Mouse (Mus musculus): ENCODE data around the gene Ndufb10. TPM values are rescaled to one million over a fixed set of nuclear protein-coding genes. Genes with fewer than 3 reads are reported as not detected.

Gene Ndufb10
- total RNA-seq, 2 experiments from 2014 or later: 186 to 251 TPM

Other genes starting within 250 kb of the Ndufb10 start
- gene Mlst8, start 245.4 kb downstream of the Ndufb10 start, total RNA-seq (2015): 12.5 and 14.6 TPM in 2 replicates
- gene Mlst8, start 245.4 kb downstream of the Ndufb10 start, total RNA-seq (2017): 42.3 and 43.2 TPM in 2 replicates
- not detected in 2 replicates for gene Caskin1, start 235.9 kb downstream of the Ndufb10 start, total RNA-seq (2015)
- not detected in 2 replicates for gene Caskin1, start 235.9 kb downstream of the Ndufb10 start, total RNA-seq (2017)
- 46.4 and 48.1 TPM in 2 replicates for gene Traf7, start 196.5 kb downstream of the Ndufb10 start, total RNA-seq (2015)
- gene Traf7, start 196.5 kb downstream of the Ndufb10 start, total RNA-seq (2017): 81.3 and 82.8 TPM in 2 replicates
- 0.42 and 0.57 TPM in 2 replicates for gene Rab26, start 190.3 kb downstream of the Ndufb10 start, total RNA-seq (2015)
- gene Rab26, start 190.3 kb downstream of the Ndufb10 start, total RNA-seq (2017): 0.95 and 1.1 TPM in 2 replicates
- 7.8 and 10.8 TPM in 2 replicates for gene Pkd1, start 174.6 kb downstream of the Ndufb10 start, total RNA-seq (2015)
- 13.1 and 19.9 TPM in 2 replicates for gene Pkd1, start 174.6 kb downstream of the Ndufb10 start, total RNA-seq (2017)
- gene Tsc2, start 91.8 kb downstream of the Ndufb10 start, total RNA-seq (2015): 60.9 and 78.2 TPM in 2 replicates
- 25.5 and 32.4 TPM in 2 replicates for gene Tsc2, start 91.8 kb downstream of the Ndufb10 start, total RNA-seq (2017)
- gene Nthl1, start 91.8 kb downstream of the Ndufb10 start, total RNA-seq (2015): 0.50 and 2.1 TPM in 2 replicates
- gene Nthl1, start 91.8 kb downstream of the Ndufb10 start, total RNA-seq (2017): 3.4 and 4.7 TPM in 2 replicates
- 0.30 and 1.4 TPM in 2 replicates for gene Slc9a3r2, start 74.2 kb downstream of the Ndufb10 start, total RNA-seq (2015)
- gene Slc9a3r2, start 74.2 kb downstream of the Ndufb10 start, total RNA-seq (2017): 1.1 and 1.5 TPM in 2 replicates
- not detected in 2 replicates for gene Npw, start 66.0 kb downstream of the Ndufb10 start, total RNA-seq (2015)
- not detected in 2 replicates for gene Npw, start 66.0 kb downstream of the Ndufb10 start, total RNA-seq (2017)
- gene Zfp598, start 54.8 kb downstream of the Ndufb10 start, total RNA-seq (2015): 18.1 and 19.2 TPM in 2 replicates
- 12.7 and 17.8 TPM in 2 replicates for gene Zfp598, start 54.8 kb downstream of the Ndufb10 start, total RNA-seq (2017)
- gene Syngr3, start 34.5 kb downstream of the Ndufb10 start, total RNA-seq (2015): not detected in 2 replicates
- not detected in 2 replicates for gene Syngr3, start 34.5 kb downstream of the Ndufb10 start, total RNA-seq (2017)
- gene Gfer, start 28.3 kb downstream of the Ndufb10 start, total RNA-seq (2015): 18.1 and 21.8 TPM in 2 replicates
- 31.6 and 36.2 TPM in 2 replicates for gene Gfer, start 28.3 kb downstream of the Ndufb10 start, total RNA-seq (2017)
- gene Noxo1, start 28.2 kb downstream of the Ndufb10 start, total RNA-seq (2015): 1.5 and 1.7 TPM in 2 replicates
- gene Noxo1, start 28.2 kb downstream of the Ndufb10 start, total RNA-seq (2017): 0.62 and 1.9 TPM in 2 replicates
- gene Tbl3, start 16.8 kb downstream of the Ndufb10 start, total RNA-seq (2015): 9.1 and 10.3 TPM in 2 replicates
- 15.6 and 21.3 TPM in 2 replicates for gene Tbl3, start 16.8 kb downstream of the Ndufb10 start, total RNA-seq (2017)
- not detected in 2 replicates for gene Rnf151, start 6.4 kb downstream of the Ndufb10 start, total RNA-seq (2015)
- gene Rnf151, start 6.4 kb downstream of the Ndufb10 start, total RNA-seq (2017): not detected in 2 replicates
- gene Rps2, start 6.4 kb downstream of the Ndufb10 start, total RNA-seq (2015): 2,172 and 2,303 TPM in 2 replicates
- gene Rps2, start 6.4 kb downstream of the Ndufb10 start, total RNA-seq (2017): 591 and 664 TPM in 2 replicates
- gene Rpl3l, start 3.3 kb upstream of the Ndufb10 start, total RNA-seq (2015): 0.45 and 0.52 TPM in 2 replicates
- 0.15 and 1.5 TPM in 2 replicates for gene Rpl3l, start 3.3 kb upstream of the Ndufb10 start, total RNA-seq (2017)
- 1,003 and 1,039 TPM in 2 replicates for gene Msrb1, start 12.2 kb upstream of the Ndufb10 start, total RNA-seq (2015)
- 540 and 544 TPM in 2 replicates for gene Msrb1, start 12.2 kb upstream of the Ndufb10 start, total RNA-seq (2017)
- not detected in 2 replicates for gene Hs3st6, start 28.5 kb upstream of the Ndufb10 start, total RNA-seq (2015)
- gene Hs3st6, start 28.5 kb upstream of the Ndufb10 start, total RNA-seq (2017): not detected in 2 replicates
- gene Meiob, start 79.8 kb upstream of the Ndufb10 start, total RNA-seq (2015): not detected in 2 replicates
- 0.33 TPM in 1 of 2 replicates, not detected in the other for gene Meiob, start 79.8 kb upstream of the Ndufb10 start, total RNA-seq (2017)
- 29.5 and 46.1 TPM in 2 replicates for gene Hagh, start 115.7 kb upstream of the Ndufb10 start, total RNA-seq (2015)
- 22.8 and 25.0 TPM in 2 replicates for gene Hagh, start 115.7 kb upstream of the Ndufb10 start, total RNA-seq (2017)
- 3.7 and 4.0 TPM in 2 replicates for gene Fahd1, start 125.9 kb upstream of the Ndufb10 start, total RNA-seq (2015)
- gene Fahd1, start 125.9 kb upstream of the Ndufb10 start, total RNA-seq (2017): 8.4 and 13.0 TPM in 2 replicates
- gene Igfals, start 141.5 kb upstream of the Ndufb10 start, total RNA-seq (2015): not detected in 2 replicates
- gene Igfals, start 141.5 kb upstream of the Ndufb10 start, total RNA-seq (2017): not detected in 2 replicates
- 74.4 and 76.3 TPM in 2 replicates for gene Nubp2, start 161.9 kb upstream of the Ndufb10 start, total RNA-seq (2015)
- gene Nubp2, start 161.9 kb upstream of the Ndufb10 start, total RNA-seq (2017): 39.8 and 43.2 TPM in 2 replicates
- gene Spsb3, start 162.2 kb upstream of the Ndufb10 start, total RNA-seq (2015): 17.1 and 19.8 TPM in 2 replicates
- gene Spsb3, start 162.2 kb upstream of the Ndufb10 start, total RNA-seq (2017): 11.1 and 11.9 TPM in 2 replicates
- gene Eme2, start 170.6 kb upstream of the Ndufb10 start, total RNA-seq (2015): 2.2 and 5.8 TPM in 2 replicates
- 13.5 and 17.4 TPM in 2 replicates for gene Eme2, start 170.6 kb upstream of the Ndufb10 start, total RNA-seq (2017)
- 30.0 and 30.1 TPM in 2 replicates for gene Mrps34, start 170.6 kb upstream of the Ndufb10 start, total RNA-seq (2015)
- gene Mrps34, start 170.6 kb upstream of the Ndufb10 start, total RNA-seq (2017): 12.9 and 18.9 TPM in 2 replicates
- 27.2 and 28.2 TPM in 2 replicates for gene Nme3, start 172.0 kb upstream of the Ndufb10 start, total RNA-seq (2015)
- 40.9 and 45.5 TPM in 2 replicates for gene Nme3, start 172.0 kb upstream of the Ndufb10 start, total RNA-seq (2017)
- 17.3 and 17.6 TPM in 2 replicates for gene Mapk8ip3, start 212.5 kb upstream of the Ndufb10 start, total RNA-seq (2015)
- 20.1 and 36.1 TPM in 2 replicates for gene Mapk8ip3, start 212.5 kb upstream of the Ndufb10 start, total RNA-seq (2017)
- gene Jpt2, start 236.2 kb upstream of the Ndufb10 start, total RNA-seq (2015): 60.9 and 63.8 TPM in 2 replicates
- 54.0 and 55.0 TPM in 2 replicates for gene Jpt2, start 236.2 kb upstream of the Ndufb10 start, total RNA-seq (2017)

Data from megakaryocyte, adult 5-6 weeks (primary cell).